Mouse (Mus musculus) liver, embryonic 14.5 days (tissue): ENCODE data around the gene Srms.

Experiments used
- CTCF ChIP-seq: IDR thresholded peaks from 2 replicates; pipeline ENCODE4 v1.5.1; 2016; ENCODE audit warnings: antibody characterized with exemption, low read depth, control low read depth
- EP300 ChIP-seq: IDR thresholded peaks from 2 replicates; pipeline ENCODE4 v1.6.1; 2016; ENCODE audit warnings: antibody characterized with exemption, low read depth

DNA sequence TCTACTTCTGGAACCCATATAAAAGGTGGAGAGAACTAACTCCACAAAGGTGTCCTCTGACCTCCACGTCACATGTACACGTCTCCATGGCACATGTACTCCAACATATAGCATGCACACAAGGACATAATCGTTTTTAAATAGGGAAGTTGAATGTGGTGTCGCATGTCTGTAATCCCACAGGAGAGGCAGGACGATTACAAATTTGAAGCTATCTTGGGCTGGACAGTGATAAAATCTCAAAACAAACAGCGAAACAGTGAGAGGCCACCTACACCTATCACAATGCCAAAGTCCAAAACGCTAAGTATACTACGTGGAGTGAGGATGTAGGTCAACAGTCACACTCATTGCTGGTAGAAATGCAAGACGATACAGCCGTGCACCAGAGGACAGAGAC lies 36.2 kb upstream of the Srms start:
- TF ChIP-seq EP300 (no peak), CTCF (no peak)
